Mouse (Mus musculus): Measurements from ENCODE around the gene Kcnk13. TPM values are rescaled to one million over a fixed set of nuclear protein-coding genes. Genes with fewer than 3 reads are reported as not detected.

Gene Kcnk13
- polyA plus RNA-seq, 1 experiment = not detected

- Histone ChIP-seq H3K27ac (ENCODE audit: insufficient read depth, low read length) (no peak overlapping the region), H3K36me3 (ENCODE audit: control insufficient read depth, insufficient read depth, low read length, poor library complexity, severe bottlenecking) (no peaks in the 10 kb centered on the region), H3K4me3 (ENCODE audit: low read depth, low read length) (no peak overlapping the region), H3K4me1 (ENCODE audit: control insufficient read depth, insufficient read depth, low read length) (no peaks in the 10 kb centered on the region), H3K9ac (ENCODE audit: low read depth, poor library complexity, severe bottlenecking) (no peak overlapping the region), H3K9me3 (replicated peaks; ENCODE audit: control insufficient read depth, insufficient read depth, low read length, poor library complexity, severe bottlenecking) (no peaks in the 10 kb centered on the region), H3K27me3 (ENCODE audit: control insufficient read depth, insufficient read depth, low read length, poor library complexity, severe bottlenecking) (no peaks in the 10 kb centered on the region)
- TF ChIP-seq POLR2A (IDR thresholded peaks at IDR 0.05; ENCODE audit: insufficient read depth, low read length) = no peak
- no peak for TF ChIP-seq EP300 (IDR thresholded peaks at IDR 0.05; ENCODE audit: insufficient read depth, low read depth, low read length)
- TF ChIP-seq CTCF (IDR thresholded peaks at IDR 0.05; ENCODE audit: low read depth, low read length) = no peak
These were observed 77.8 kb downstream of the Kcnk13 start for GRCm38 (mm10) chr12:100042116-100042515.

GRCm38 (mm10) chr12:100044704-100045103 is 80.4 kb downstream of the Kcnk13 start:
- Histone ChIP-seq H3K9me3 (replicated peaks; ENCODE audit: control insufficient read depth, insufficient read depth, low read length, poor library complexity, severe bottlenecking) (no peaks in the 10 kb centered on the region), H3K9ac (ENCODE audit: low read depth, poor library complexity, severe bottlenecking) (no peak overlapping the region), H3K4me1 (ENCODE audit: control insufficient read depth, insufficient read depth, low read length) (no peaks in the 10 kb centered on the region), H3K27ac (ENCODE audit: insufficient read depth, low read length) (no peak overlapping the region), H3K27me3 (ENCODE audit: control insufficient read depth, insufficient read depth, low read length, poor library complexity, severe bottlenecking) (no peaks in the 10 kb centered on the region), H3K36me3 (ENCODE audit: control insufficient read depth, insufficient read depth, low read length, poor library complexity, severe bottlenecking) (no peaks in the 10 kb centered on the region), H3K4me3 (ENCODE audit: low read depth, low read length) (no peak overlapping the region)
- no peak for TF ChIP-seq EP300 (IDR thresholded peaks at IDR 0.05; ENCODE audit: insufficient read depth, low read depth, low read length)
- TF ChIP-seq POLR2A (IDR thresholded peaks at IDR 0.05; ENCODE audit: insufficient read depth, low read length) = no peak
- TF ChIP-seq CTCF (IDR thresholded peaks at IDR 0.05; ENCODE audit: low read depth, low read length) = no peak

- Histone ChIP-seq H3K27me3 (ENCODE audit: control insufficient read depth, insufficient read depth, low read length, poor library complexity, severe bottlenecking) (no peaks in the 10 kb centered on the region), H3K27ac (ENCODE audit: insufficient read depth, low read length) (no peak overlapping the region), H3K9me3 (replicated peaks; ENCODE audit: control insufficient read depth, insufficient read depth, low read length, poor library complexity, severe bottlenecking) (no peaks in the 10 kb centered on the region), H3K9ac (ENCODE audit: low read depth, poor library complexity, severe bottlenecking) (no peak overlapping the region), H3K4me3 (ENCODE audit: low read depth, low read length) (no peak overlapping the region), H3K36me3 (ENCODE audit: control insufficient read depth, insufficient read depth, low read length, poor library complexity, severe bottlenecking) (no peaks in the 10 kb centered on the region), H3K4me1 (ENCODE audit: control insufficient read depth, insufficient read depth, low read length) (no peaks in the 10 kb centered on the region)
- TF ChIP-seq CTCF (IDR thresholded peaks at IDR 0.05; ENCODE audit: low read depth, low read length) = no peak
- TF ChIP-seq POLR2A (IDR thresholded peaks at IDR 0.05; ENCODE audit: insufficient read depth, low read length) = no peak
- no peak for TF ChIP-seq EP300 (IDR thresholded peaks at IDR 0.05; ENCODE audit: insufficient read depth, low read depth, low read length)
These were observed 86.3 kb downstream of the Kcnk13 start for GRCm38 (mm10) chr12:100050552-100050951.

- H3K27me3 ChIP-seq (ENCODE audit: control insufficient read depth, insufficient read depth, low read length, poor library complexity, severe bottlenecking) = no peaks in the 10 kb centered on the region
- no peaks in the 10 kb centered on the region for H3K36me3 ChIP-seq (ENCODE audit: control insufficient read depth, insufficient read depth, low read length, poor library complexity, severe bottlenecking)
- no peak overlapping the region for H3K4me3 ChIP-seq (ENCODE audit: low read depth, low read length)
- H3K9ac ChIP-seq (ENCODE audit: low read depth, poor library complexity, severe bottlenecking) = no peak overlapping the region
- H3K27ac ChIP-seq (ENCODE audit: insufficient read depth, low read length) = no peak overlapping the region
- no peaks in the 10 kb centered on the region for H3K9me3 ChIP-seq (replicated peaks; ENCODE audit: control insufficient read depth, insufficient read depth, low read length, poor library complexity, severe bottlenecking)
- TF ChIP-seq CTCF (IDR thresholded peaks at IDR 0.05; ENCODE audit: low read depth, low read length) (no peak), EP300 (IDR thresholded peaks at IDR 0.05; ENCODE audit: insufficient read depth, low read depth, low read length) (no peak), POLR2A (IDR thresholded peaks at IDR 0.05; ENCODE audit: insufficient read depth, low read length) (no peak)
- no peaks in the 10 kb centered on the region for H3K4me1 ChIP-seq (ENCODE audit: control insufficient read depth, insufficient read depth, low read length)
These were observed 89.3 kb downstream of the Kcnk13 start for GRCm38 (mm10) chr12:100053617-100054016.

GRCm38 (mm10) chr12:100061071-100061470 is 96.8 kb downstream of the Kcnk13 start:
- Histone ChIP-seq H3K36me3 (ENCODE audit: control insufficient read depth, insufficient read depth, low read length, poor library complexity, severe bottlenecking) (no peaks in the 10 kb centered on the region), H3K9ac (ENCODE audit: low read depth, poor library complexity, severe bottlenecking) (no peak overlapping the region), H3K4me1 (ENCODE audit: control insufficient read depth, insufficient read depth, low read length) (no peaks in the 10 kb centered on the region), H3K4me3 (ENCODE audit: low read depth, low read length) (no peak overlapping the region), H3K27me3 (ENCODE audit: control insufficient read depth, insufficient read depth, low read length, poor library complexity, severe bottlenecking) (no peaks in the 10 kb centered on the region), H3K27ac (ENCODE audit: insufficient read depth, low read length) (no peak overlapping the region), H3K9me3 (replicated peaks; ENCODE audit: control insufficient read depth, insufficient read depth, low read length, poor library complexity, severe bottlenecking) (no peaks in the 10 kb centered on the region)
- TF ChIP-seq POLR2A (IDR thresholded peaks at IDR 0.05; ENCODE audit: insufficient read depth, low read length) (no peak), CTCF (IDR thresholded peaks at IDR 0.05; ENCODE audit: low read depth, low read length) (no peak), EP300 (IDR thresholded peaks at IDR 0.05; ENCODE audit: insufficient read depth, low read depth, low read length) (no peak)

GRCm38 (mm10) chr12:100061826-100062225 is 97.5 kb downstream of the Kcnk13 start:
- no peak overlapping the region for H3K27ac ChIP-seq (ENCODE audit: insufficient read depth, low read length)
- no peaks in the 10 kb centered on the region for H3K9me3 ChIP-seq (replicated peaks; ENCODE audit: control insufficient read depth, insufficient read depth, low read length, poor library complexity, severe bottlenecking)
- no peaks in the 10 kb centered on the region for H3K4me1 ChIP-seq (ENCODE audit: control insufficient read depth, insufficient read depth, low read length)
- H3K9ac ChIP-seq (ENCODE audit: low read depth, poor library complexity, severe bottlenecking) = no peak overlapping the region
- no peaks in the 10 kb centered on the region for H3K27me3 ChIP-seq (ENCODE audit: control insufficient read depth, insufficient read depth, low read length, poor library complexity, severe bottlenecking)
- H3K4me3 ChIP-seq (ENCODE audit: low read depth, low read length) = no peak overlapping the region
- H3K36me3 ChIP-seq (ENCODE audit: control insufficient read depth, insufficient read depth, low read length, poor library complexity, severe bottlenecking) = no peaks in the 10 kb centered on the region
- TF ChIP-seq CTCF (IDR thresholded peaks at IDR 0.05; ENCODE audit: low read depth, low read length) (no peak), EP300 (IDR thresholded peaks at IDR 0.05; ENCODE audit: insufficient read depth, low read depth, low read length) (no peak), POLR2A (IDR thresholded peaks at IDR 0.05; ENCODE audit: insufficient read depth, low read length) (no peak)

Data from ES-Bruce4 (cell line).